Mouse (Mus musculus) stomach, embryonic 14.5 days (tissue): ENCODE data around the gene Cep41. TPM values are rescaled to one million over a fixed set of nuclear protein-coding genes. Genes with fewer than 3 reads are reported as not detected.

Experiments
- ATAC-seq: fragments of 200-750 bp; cut with Nextera tagmentation; 2 replicates; pipeline ENCODE4 v1.8.0; 2017; ENCODE audit warnings: low read depth, moderate TSS enrichment; ENCODE audit not compliant: insufficient number of reproducible peaks, insufficient read depth, low FRiP score
- H3K27ac ChIP-seq: fragments of 300-500 bp; sonication (generic); 2 replicates; pipeline ENCODE4 v1.5.1; 2014; ENCODE audit warnings: mild to moderate bottlenecking, low read length, moderate library complexity, mixed read lengths
- H3K27me3 ChIP-seq: fragments of 300-500 bp; sonication (generic); 2 replicates; pipeline ENCODE4 v1.6.1; 2014; ENCODE audit warnings: low read length, control low read depth, mixed read lengths; ENCODE audit not compliant: control insufficient read depth, insufficient read depth
- H3K36me3 ChIP-seq: fragments of 300-500 bp; sonication (generic); 2 replicates; pipeline ENCODE4 v1.6.1; 2014; ENCODE audit warnings: mild to moderate bottlenecking, control low read depth, low read length, moderate library complexity, mixed read lengths; ENCODE audit not compliant: control insufficient read depth, insufficient read depth
- H3K4me1 ChIP-seq: fragments of 300-500 bp; sonication (generic); 2 replicates; pipeline ENCODE4 v1.6.1; 2014; ENCODE audit warnings: low read length, control low read depth, mixed read lengths; ENCODE audit not compliant: control insufficient read depth, insufficient read depth
- H3K4me2 ChIP-seq: fragments of 300-500 bp; sonication (generic); replicated peaks from 2 replicates; pipeline ENCODE4 v1.6.1; 2014; ENCODE audit warnings: low read depth, low read length, control low read depth
- H3K4me3 ChIP-seq: fragments of 300-500 bp; sonication (generic); 2 replicates; pipeline ENCODE4 v1.5.1; 2014; ENCODE audit warnings: low read depth, low read length, control low read depth
- H3K9ac ChIP-seq: fragments of 300-500 bp; sonication (generic); replicated peaks from 2 replicates; pipeline ENCODE4 v1.6.1; 2014; ENCODE audit warnings: low read depth, mild to moderate bottlenecking, control low read depth, low read length, moderate library complexity, mixed read lengths
- H3K9me3 ChIP-seq: fragments of 300-500 bp; sonication (generic); 2 replicates; pipeline ENCODE4 v1.6.1; 2016; ENCODE audit warnings: low read depth, low read length, control low read depth; ENCODE audit not compliant: control insufficient read depth
- WGBS: fragments of 180-500 bp; shearing (Covaris S2); extraction: QIAGEN DNeasy Blood & Tissue Kit; methylation state at CpG from one replicate; pipeline ENCODE4 v1.1.7; 2014; 5-methylcytosine and 5-hydroxymethylcytosine counted together
- polyA plus RNA-seq: library from polyadenylated mRNA; unstranded; fragments of >200 nt; fragmentation: Nextera tagmentation; extraction: Ambion mirVana; gene quantifications from 2 replicates; pipeline ENCODE4 v1.2.1, GENCODE M21; 2014

Gene Cep41
- 10.8 and 12.9 TPM in 2 replicates for polyA plus RNA-seq

DNA sequence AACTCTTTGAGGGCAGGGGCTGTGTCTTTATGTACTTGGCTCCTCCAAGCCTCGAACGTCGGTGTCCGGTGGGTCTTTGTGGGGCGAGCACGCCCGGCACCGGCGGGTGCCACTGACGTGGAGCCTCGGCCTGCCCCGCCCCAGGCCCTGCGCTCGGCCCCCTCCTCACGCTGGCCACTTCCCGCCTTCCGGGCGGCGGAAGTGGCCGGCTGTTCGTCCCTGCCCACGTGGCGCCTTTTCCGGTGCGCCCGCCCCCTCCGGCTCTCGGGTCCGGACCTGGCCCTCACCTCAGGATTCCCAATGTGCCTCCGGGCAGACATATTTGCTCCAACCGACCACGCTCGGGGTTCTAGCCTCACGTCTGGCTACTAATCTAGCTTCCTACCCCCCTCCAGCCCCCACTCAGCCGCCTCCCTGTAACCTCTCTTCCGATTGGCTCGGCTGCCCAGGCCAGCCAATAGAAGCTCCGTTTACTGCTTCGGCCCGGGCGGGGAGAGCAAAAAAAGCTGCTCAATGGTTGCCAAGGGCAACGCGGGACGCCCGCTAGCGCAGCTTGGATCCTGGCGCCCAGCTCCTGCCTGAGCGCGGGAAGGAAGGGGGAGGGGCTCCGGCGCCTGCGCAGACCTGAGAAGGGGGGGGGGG, at the start of gene Cep41:
TSS of gene Cep41 (minus strand) at position 400 of the 642 bp plus-strand sequence.
- peak; percentile 97 for ATAC-seq
- WGBS, result under 1% methylated on average over 52 of the region's 52 CpGs
- Histone ChIP-seq H3K9ac (peak within 1 kb of the TSS; percentile 41; the same call in 1 of the 2 replicates), H3K4me2 (peak within 1 kb of the TSS; percentile 41), H3K4me1 (peaks cover 4% of the 10 kb centered on the region; the same call in 1 of the 2 replicates), H3K27ac (peak within 1 kb of the TSS; percentile 80), H3K36me3 (no peaks in the 10 kb centered on the region; the same call in 1 of the 2 replicates), H3K9me3 (no peaks in the 10 kb centered on the region), H3K27me3 (no peaks in the 10 kb centered on the region), H3K4me3 (peak within 1 kb of the TSS; percentile 33)

DNA sequence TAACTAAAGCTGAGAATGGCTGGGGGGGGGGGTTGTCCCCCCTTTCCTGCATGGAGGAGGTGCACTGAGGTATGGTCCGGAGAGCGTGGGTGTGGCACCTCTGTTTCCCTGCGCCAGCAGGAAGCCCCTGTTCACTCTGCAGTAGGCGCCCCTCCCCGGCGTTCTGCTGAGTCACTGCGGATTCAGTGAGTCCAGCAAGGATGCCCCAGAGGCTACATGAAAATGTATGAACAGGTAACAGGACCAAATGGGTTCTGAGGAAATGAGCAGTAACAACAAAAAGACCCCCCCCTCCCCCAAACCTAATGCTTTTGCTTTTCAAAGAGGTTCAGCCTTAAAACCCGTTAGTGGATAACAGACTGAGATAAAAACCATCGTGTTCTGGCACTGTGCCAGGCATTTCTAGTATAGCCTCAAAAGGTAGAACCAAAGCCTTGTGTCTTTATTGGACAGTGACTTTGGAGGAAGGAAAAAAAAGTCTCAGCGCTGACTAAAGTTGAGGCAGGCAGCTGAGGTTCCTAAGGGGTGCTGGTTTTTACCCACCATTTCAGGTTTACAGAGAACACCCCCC, 45.7 kb upstream of the Cep41 start:
- ATAC-seq, result no peak
- Histone ChIP-seq H3K27me3 (no peaks in the 10 kb centered on the region), H3K9ac (peak overlapping the region; percentile 60), H3K4me2 (peak overlapping the region; percentile 50), H3K9me3 (peaks cover 46% of the 10 kb centered on the region), H3K36me3 (peaks cover 15% of the 10 kb centered on the region), H3K4me1 (peaks cover 2% of the 10 kb centered on the region), H3K4me3 (peak overlapping the region; percentile 46), H3K27ac (peak overlapping the region; percentile 35; the same call in 1 of the 2 replicates)
- WGBS, result 56% methylated on average over 10 of the region's 10 CpGs

DNA sequence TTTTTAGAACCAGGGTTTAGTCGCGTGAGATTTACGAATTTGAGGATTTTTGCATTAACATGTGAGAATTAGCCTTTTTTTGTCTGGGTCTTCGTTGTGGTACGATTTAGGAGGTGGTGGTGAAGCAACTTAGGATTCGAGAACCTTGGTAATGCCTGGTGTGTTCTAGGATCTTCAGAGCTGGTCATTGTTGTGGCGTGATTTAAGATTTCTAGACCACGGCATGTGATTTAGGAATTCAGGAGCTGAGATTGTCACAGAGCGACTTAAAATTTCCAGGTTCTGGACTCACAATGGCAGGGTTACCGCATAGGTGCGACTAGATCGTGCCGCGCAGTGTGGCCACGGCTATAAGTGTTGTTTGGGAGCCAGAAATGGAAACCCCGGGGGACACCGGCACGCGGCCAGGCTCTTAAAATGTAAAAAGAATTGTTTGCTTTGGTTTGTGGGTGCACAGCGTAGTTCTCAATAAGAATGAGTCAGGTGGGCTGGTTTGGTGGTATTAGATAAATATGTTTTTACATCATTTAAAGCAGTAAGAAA, 45.0 kb upstream of the Cep41 start:
- peak overlapping the region; percentile 50 for H3K4me2 ChIP-seq
- H3K4me3 ChIP-seq, result peak overlapping the region; percentile 46
- no peak for ATAC-seq
- H3K27ac ChIP-seq, result peak overlapping the region; percentile 35; the same call in 1 of the 2 replicates
- H3K9me3 ChIP-seq, result peaks cover 46% of the 10 kb centered on the region
- peaks cover 8% of the 10 kb centered on the region; the same call in 1 of the 2 replicates for H3K36me3 ChIP-seq
- no peaks in the 10 kb centered on the region for H3K27me3 ChIP-seq
- peak overlapping the region; percentile 60 for H3K9ac ChIP-seq
- 54% methylated on average over 20 of the region's 20 CpGs for WGBS
- H3K4me1 ChIP-seq, result peaks cover 2% of the 10 kb centered on the region

DNA sequence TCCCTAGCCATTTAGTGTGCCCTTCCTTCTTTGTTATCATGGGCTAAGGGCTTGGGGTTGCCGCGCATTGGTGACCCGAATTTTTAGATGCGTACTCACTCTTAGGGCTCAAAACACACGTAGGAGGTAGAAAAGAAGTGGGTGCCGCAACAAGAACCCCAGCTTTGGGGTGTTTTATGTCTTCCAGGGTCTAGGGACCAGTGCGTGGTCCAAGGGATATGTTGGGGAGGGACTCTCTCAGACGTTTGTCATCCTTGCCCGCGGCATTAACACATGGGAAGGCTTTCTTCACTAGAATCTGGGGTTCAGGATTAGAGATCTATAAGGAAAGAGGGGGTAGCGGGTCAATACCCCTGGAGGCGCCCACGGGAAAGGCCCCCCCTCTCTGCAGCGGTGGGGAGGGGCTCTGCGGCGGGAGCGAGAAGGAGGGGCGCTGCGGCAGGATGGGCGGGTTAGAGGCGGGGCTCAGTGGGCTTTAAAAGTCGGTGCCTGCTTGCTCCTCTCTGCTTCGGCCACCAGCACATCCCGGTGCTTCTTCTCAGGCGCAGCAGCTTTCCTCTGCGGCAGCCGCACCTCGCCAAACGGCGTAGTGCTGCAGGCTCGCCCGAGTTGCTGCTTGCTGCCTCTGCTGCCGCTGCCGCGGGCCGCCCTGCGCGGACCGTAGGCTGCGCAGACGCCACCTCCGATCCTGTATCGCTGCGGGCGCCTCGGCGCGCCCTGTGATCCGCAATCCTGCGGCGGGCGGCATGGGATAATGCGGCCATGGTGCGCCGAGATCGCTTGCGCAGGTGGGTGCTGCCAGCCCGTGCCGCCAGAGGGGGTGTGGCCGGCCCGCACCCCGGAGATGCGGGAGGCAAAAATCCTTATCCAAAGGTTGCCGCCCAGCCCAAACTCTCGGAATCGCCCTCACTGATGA, 44.3 kb upstream of the Cep41 start:
- no peaks in the 10 kb centered on the region for H3K27me3 ChIP-seq
- peaks cover 46% of the 10 kb centered on the region for H3K9me3 ChIP-seq
- H3K27ac ChIP-seq, result peak overlapping the region; percentile 62; the same call in 1 of the 2 replicates
- H3K4me3 ChIP-seq, result peak overlapping the region; percentile 46
- peak overlapping the region; percentile 50 for H3K4me2 ChIP-seq
- peaks cover 3% of the 10 kb centered on the region; the same call in 1 of the 2 replicates for H3K36me3 ChIP-seq
- 45% methylated on average over 66 of the region's 66 CpGs for WGBS
- ATAC-seq, result peak; percentile 66; the same call in 1 of the 2 replicates
- peaks cover 2% of the 10 kb centered on the region for H3K4me1 ChIP-seq
- H3K9ac ChIP-seq, result peak overlapping the region; percentile 60

GRCm38 (mm10) chr6:30736864-30737547, 43.5 kb upstream of the Cep41 start:
- Histone ChIP-seq H3K4me1 (peaks cover 2% of the 10 kb centered on the region), H3K27ac (peak overlapping the region; percentile 84; the same call in 1 of the 2 replicates), H3K4me2 (peak overlapping the region; percentile 50), H3K9me3 (peaks cover 46% of the 10 kb centered on the region), H3K9ac (peak overlapping the region; percentile 18; the same call in 1 of the 2 replicates), H3K27me3 (no peaks in the 10 kb centered on the region), H3K4me3 (peak overlapping the region; percentile 46), H3K36me3 (no peaks in the 10 kb centered on the region; the same call in 1 of the 2 replicates)
- 0 out of 2 replicates have a peak, but pooled peaks have one; percentile 39 for ATAC-seq
- WGBS, result 48% methylated on average over 29 of the region's 29 CpGs

DNA sequence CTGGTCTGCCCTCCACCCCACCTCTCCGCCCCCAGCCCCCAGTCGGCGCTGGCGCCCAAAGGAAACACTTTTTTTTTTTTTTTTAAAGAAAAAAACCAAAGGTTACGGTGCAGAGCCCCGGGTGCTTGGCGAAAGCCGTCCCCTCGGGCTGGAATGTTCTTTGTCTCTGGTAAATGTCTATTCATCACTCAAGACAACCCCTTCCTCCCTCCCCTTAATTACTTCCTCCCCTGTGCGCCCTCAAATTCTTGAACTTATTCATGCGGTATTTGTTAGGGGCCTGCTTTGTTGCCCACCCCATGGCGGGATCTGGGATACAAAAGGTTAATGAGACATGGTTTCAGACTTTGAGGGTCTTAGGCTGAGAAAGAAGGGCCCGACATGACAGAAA, 42.8 kb upstream of the Cep41 start:
- Histone ChIP-seq H3K9me3 (peaks cover 46% of the 10 kb centered on the region), H3K36me3 (no peaks in the 10 kb centered on the region), H3K4me2 (peak overlapping the region; percentile 50; the same call in 1 of the 2 replicates), H3K27ac (peak overlapping the region; percentile 84; the same call in 1 of the 2 replicates), H3K4me1 (peaks cover 2% of the 10 kb centered on the region), H3K4me3 (no peak overlapping the region), H3K27me3 (no peaks in the 10 kb centered on the region), H3K9ac (no peak overlapping the region)
- WGBS, result 47% methylated on average over 13 of the region's 13 CpGs
- ATAC-seq, result no peak

DNA sequence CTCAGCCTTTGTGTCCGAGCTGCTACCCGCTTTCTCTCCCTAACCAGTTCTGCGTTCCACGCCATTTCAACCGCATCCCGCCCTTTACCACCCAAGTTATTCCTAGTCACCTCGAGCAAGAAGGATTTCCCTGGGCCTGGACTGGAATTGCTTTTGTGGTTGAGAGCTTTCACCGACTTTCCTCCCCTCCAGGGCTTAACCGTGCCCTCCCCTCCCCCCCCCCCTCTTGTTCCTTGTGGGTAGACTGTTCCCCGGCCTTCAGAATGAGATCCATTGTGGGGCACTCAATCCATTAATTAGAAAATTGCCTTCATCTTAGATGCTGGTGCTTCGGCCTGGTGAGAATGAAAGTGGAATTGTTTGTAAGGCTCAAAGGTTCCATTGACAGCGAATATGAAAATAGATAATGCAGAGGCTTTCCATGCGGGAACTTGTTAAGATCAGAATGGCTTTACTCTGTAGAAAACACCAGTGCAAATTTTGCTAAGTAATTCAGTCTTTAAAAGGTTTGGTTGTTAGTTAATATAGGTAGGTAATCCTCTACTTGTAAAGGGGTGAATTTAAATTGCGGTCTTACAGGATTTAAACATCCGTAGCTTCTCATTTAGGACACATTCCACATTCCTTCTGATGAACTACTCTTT, 42.3 kb upstream of the Cep41 start:
- Histone ChIP-seq H3K27ac (peak overlapping the region; percentile 84), H3K4me3 (peak overlapping the region; percentile 11; the same call in 1 of the 2 replicates), H3K27me3 (no peaks in the 10 kb centered on the region), H3K4me2 (peak overlapping the region; percentile 32), H3K4me1 (peaks cover 2% of the 10 kb centered on the region), H3K9me3 (peaks cover 46% of the 10 kb centered on the region), H3K36me3 (no peaks in the 10 kb centered on the region), H3K9ac (0 out of 2 replicates have a peak overlapping the region, but pooled peaks have one; percentile 0)
- no peak for ATAC-seq
- 51% methylated on average over 15 of the region's 15 CpGs for WGBS
